Mouse (Mus musculus) Patski (cell line): ENCODE data around the gene Cym. TPM values are rescaled to one million over a fixed set of nuclear protein-coding genes. Genes with fewer than 3 reads are reported as not detected.

ENCODE experiments used
- ATAC-seq: fragments of 100-300 bp; one replicate; pipeline ENCODE4 v1.8.0; 2021
- CTCF ChIA-PET: fragments of 350-600 bp; sonication (Branson Sonifier 250); formaldehyde crosslinking; loops from one replicate; lab custom pipeline; 2022; ENCODE audit warnings: inconsistent platforms; lab: Charles Lee
- POLR2A ChIA-PET: fragments of 350-600 bp; sonication (Branson Sonifier 250); formaldehyde crosslinking; loops from one replicate; lab custom pipeline; 2022; ENCODE audit warnings: antibody characterized with exemption, inconsistent platforms; lab: Charles Lee
- DNase-seq: peaks from one replicate; pipeline ENCODE4 v3.0.0-alpha.2; 2011; ENCODE audit warnings: low read depth, low spot score
- H3K27me3 ChIP-seq: fragments of 371-371 bp; one replicate; pipeline ENCODE4 v1.5.1; 2021
- CTCF ChIP-seq: fragments of 100-300 bp; IDR thresholded peaks from one replicate; pipeline ENCODE4 v1.5.1; 2021
- in situ Hi-C: fragments of 300-500 bp; cut with MboI; formaldehyde crosslinking; loops from 3 replicates; pipeline ENCODE4 v1.11.1; 2018; ENCODE audit warnings: low pct_unique_long_range_greater_than_20kb, mixed read lengths
- polyA plus RNA-seq: library from polyadenylated mRNA; unstranded; gene quantifications from one replicate; pipeline ENCODE4 v1.2.3, GENCODE M21; 2021

The Cym gene
- polyA plus RNA-seq, 1 experiment from 2014 or later: not detected

DNA sequence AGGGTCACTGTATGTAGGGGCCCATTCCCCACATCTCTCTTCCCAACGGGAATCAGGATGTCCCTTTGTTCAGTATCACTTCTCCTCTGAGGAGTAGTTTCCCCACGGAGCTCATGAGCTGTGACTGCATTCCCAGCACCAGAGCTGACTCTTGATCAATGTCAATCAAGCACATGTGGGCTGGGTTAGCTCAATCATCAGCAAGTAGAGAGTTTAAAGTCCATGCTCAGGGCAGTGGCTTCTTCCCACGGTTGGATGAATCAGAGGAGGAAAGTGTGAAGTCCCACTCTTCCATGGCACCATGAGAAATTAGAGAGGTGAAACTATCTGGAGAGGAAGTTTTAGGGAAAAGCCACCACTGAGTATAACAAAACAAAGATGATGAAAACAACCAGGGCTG, 27.5 kb upstream of the Cym start:
- in situ Hi-C loops: no loop called here

DNA sequence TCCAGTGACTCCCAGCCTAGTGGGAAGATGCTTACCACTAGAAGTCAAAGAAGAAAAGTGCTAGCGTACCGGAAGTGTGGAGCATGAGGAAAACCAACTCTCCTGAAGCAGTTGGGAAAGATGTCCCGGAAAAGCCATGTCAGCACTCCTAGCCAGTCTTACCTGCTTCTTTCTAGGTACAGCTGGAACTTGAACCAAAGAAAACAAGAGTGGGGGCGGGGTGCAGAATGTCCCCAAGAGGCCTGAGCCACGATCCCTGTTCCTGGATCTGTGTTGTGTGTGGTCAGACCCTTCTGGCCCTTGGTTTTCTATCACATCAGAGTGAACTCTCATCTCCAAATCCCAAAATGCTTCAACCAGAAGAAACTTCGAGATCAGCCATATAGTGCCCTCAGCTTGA, 25.3 kb upstream of the Cym start:
- in situ Hi-C loops: no loop called here
- no peak for TF ChIP-seq CTCF
- DNase-seq (no peak), ATAC-seq (no peak)
- ChIA-PET POLR2A (no interaction called here), CTCF (interaction anchor here (1.1 kb wide), 1 partner anchor 13 kb away, joined by 3 read pairs; no protein-coding TSS in a partner anchor)
- peaks cover 25% of the 10 kb centered on the region for H3K27me3 ChIP-seq

More for the DNA sequence above, 27.5 kb upstream of the Cym start:
- TF ChIP-seq CTCF: no peak
- ChIA-PET POLR2A (no interaction called here), CTCF (interaction anchor here (1.0 to 2.2 kb wide), 2 partner anchors 15 to 213 kb away, joined by 3 to 6 read pairs; no protein-coding TSS in a partner anchor)
- no peak for DNase-seq
- ATAC-seq: no peak
- peaks cover 19% of the 10 kb centered on the region for H3K27me3 ChIP-seq

DNA sequence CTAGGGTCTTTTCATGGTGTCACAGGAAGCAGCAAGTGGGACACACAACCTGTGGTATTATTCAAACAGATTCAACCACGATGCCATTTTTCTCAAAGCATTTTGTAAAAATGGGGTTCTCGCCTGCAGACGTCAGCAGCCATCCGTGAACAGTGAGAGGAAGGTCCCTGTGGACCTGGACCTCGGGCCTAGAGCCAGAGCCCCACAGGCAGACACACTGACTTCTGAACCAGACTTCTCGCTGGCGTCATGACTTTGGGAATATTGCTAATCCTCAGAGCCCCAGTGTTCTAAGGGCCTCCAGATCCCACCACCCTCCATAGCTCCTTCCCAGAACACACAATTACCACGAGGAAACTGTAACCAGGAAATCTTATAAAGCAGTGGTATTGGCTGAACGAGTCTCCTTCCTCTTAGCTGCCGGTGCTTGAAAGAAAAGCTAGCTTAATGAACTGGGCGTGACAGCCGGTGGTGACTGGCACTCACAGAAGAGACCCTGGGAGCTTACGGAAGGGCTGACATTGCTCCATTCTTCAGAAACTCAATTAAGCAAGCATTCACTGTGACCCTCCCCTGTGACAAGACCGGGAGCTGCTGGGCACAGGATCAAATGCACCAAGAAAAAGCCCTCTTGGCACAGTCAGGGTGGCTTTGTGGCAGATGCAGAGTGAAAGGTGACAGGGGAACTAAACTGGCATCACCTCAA, 20.0 kb upstream of the Cym start:
- H3K27me3 ChIP-seq: peaks cover 37% of the 10 kb centered on the region
- ChIA-PET CTCF (interaction anchor here (1.0 to 2.0 kb wide), 2 partner anchors 16 to 20 kb away, joined by 3 to 5 read pairs; no protein-coding TSS in a partner anchor), POLR2A (no interaction called here)
- TF ChIP-seq CTCF: no peak
- no peak for ATAC-seq
- in situ Hi-C loops: no loop called here
- DNase-seq: no peak

DNA sequence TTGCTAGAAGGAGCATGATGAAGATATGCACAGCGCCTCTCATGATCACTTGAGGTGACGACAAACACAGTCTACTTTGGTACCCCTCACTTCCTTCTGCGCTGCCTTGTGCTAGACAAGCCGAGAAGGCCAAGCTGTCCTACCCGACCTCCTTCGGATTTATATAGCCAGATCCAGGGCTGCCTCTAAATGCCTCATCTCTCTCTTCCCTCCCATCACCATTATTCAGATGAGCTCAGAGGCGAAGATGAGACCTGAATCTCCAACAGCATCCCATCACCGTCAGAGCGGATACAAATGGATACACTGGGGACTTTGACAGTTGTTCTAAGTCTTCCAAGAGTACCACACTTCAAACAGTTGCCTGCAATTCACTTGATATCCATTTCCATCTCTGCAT, 18.1 kb upstream of the Cym start, which contains the start of gene Prok1:
Gene Prok1, minus strand, starts transcription at position 101 of the 400 bp plus-strand sequence.
- in situ Hi-C loops: loop anchor here (10.0 kb wide), 1 partner anchor 335 kb away; no protein-coding TSS in a partner anchor
- CTCF ChIA-PET: no interaction called here
- no peak for ATAC-seq
- POLR2A ChIA-PET: no interaction called here
- TF ChIP-seq CTCF: no peak
- H3K27me3 ChIP-seq: peaks cover 32% of the 10 kb centered on the region
- DNase-seq: no peak

DNA sequence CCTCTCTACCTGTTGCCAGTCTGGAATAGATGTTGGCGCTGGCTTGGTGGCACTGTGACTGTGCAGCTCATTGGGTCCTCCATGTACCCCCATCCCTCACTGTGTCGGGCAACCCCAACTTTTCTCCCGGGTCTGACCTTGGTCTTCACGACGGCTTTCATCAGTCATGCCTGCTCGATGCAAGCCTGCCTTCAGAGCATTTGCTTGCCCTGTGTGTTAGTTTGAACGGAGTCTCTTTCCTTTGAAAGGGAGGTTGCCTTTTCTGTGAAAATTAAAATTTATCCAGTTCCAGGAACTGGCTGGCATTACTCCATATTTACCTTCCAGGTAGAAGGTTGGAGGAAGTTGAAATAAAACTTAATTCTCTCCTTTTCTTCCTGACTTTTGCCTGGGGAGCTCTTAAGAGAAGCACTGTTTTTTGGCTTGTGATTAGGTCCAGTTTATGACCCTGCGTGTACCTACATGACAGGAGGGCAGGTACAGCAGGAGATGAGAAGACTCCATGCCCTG, 17.0 kb upstream of the Cym start:
- ATAC-seq (no peak), DNase-seq (no peak)
- no peak for TF ChIP-seq CTCF
- H3K27me3 ChIP-seq: peaks cover 21% of the 10 kb centered on the region
- in situ Hi-C loops: loop anchor here (10.0 kb wide), 1 partner anchor 336 kb away; no protein-coding TSS in a partner anchor
- CTCF ChIA-PET: interaction anchor here (1.2 to 1.5 kb wide), 3 partner anchors 9 to 39 kb away, joined by 3 read pairs; partner anchors contain the start of gene Lamtor5
- POLR2A ChIA-PET: no interaction called here

DNA sequence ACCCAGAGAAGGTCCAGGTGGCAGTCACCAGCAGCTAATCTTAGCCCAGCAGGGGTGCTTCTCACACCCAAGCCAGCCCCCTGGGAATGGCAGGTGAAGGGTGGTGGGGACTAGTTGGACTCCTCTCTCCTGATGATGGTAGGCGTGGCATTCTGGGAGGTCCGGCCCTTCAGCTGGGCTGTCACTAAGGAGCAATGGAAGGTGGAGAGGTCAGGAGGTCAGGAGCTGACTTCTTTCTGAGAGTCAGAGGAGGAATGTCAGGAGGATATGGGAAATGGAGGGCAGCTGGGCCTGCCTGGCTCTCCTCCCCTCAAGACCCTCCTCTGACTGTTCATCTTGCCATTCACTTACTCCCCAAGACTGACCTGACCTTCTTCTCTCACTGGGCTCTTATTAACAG, 16.5 kb upstream of the Cym start:
- ChIA-PET CTCF (interaction anchor here (1.2 to 1.5 kb wide), 4 partner anchors 10 to 40 kb away, joined by 3 to 5 read pairs (median 3); partner anchors contain the start of gene Lamtor5), POLR2A (no interaction called here)
- TF ChIP-seq CTCF: no peak
- ATAC-seq (no peak), DNase-seq (no peak)
- H3K27me3 ChIP-seq: peaks cover 16% of the 10 kb centered on the region
- in situ Hi-C loops: loop anchor here (10.0 kb wide), 1 partner anchor 337 kb away; no protein-coding TSS in a partner anchor

DNA sequence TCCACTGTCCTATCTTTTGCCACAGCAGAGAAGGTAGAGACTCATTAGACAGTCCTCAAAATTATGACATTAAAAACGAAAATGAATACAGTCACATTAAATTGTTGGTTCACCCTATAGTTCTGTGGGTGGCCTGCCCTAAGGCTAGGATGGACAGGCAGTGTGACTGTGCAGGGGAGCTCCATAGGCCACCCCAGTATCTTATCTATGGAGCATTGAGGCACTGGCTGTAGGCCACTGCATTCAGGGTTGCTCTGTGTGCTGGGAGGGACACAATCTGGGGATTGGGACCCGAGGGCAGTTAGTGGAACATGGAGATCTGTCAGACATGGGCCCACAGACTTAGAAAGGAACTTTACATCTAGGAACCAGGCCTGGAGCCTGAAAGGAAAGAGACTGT, 12.4 kb upstream of the Cym start:
- ChIA-PET CTCF (interaction anchor here (0.7 to 10.1 kb wide), 8 partner anchors 12 to 238 kb away, joined by 3 to 98 read pairs (median 8); no protein-coding TSS in a partner anchor), POLR2A (interaction anchor here (1.2 kb wide), 1 partner anchor 35 kb away, joined by 4 read pairs; no protein-coding TSS in a partner anchor)
- ATAC-seq: no peak
- TF ChIP-seq CTCF: no peak
- DNase-seq: no peak
- in situ Hi-C loops: loop anchor here (5.0 to 10.0 kb wide), 3 partner anchors 38 to 341 kb away; no protein-coding TSS in a partner anchor
- peaks cover under 1% of the 10 kb centered on the region for H3K27me3 ChIP-seq

DNA sequence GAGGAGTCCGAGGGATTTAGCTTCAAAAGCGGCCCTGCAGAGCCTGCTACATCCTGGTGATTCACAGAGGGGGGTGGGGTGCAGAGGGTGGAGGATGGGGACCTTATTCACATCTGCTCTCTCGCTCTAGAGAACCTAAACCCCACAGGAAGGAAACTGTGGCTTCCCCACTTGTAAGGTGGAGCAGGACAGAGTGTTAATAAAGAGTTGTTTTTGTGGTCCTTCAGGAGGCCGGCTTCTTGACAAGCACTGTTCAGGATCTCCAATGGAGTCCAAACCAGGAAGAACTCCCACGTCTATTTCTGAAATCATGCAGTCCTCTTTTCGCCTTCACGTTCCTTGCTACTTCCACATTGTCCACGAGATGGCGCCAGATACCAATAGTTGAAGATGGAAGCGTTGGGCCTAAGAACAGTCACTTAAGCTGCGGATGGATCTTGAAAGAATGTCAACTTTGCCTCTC, 11.8 kb upstream of the Cym start:
- ATAC-seq (peak; percentile 79), DNase-seq (peak; percentile 49)
- peaks cover 6% of the 10 kb centered on the region for H3K27me3 ChIP-seq
- POLR2A ChIA-PET: interaction anchor here (0.7 kb wide), 1 partner anchor 560 kb away, joined by 3 read pairs; no protein-coding TSS in a partner anchor
- CTCF ChIA-PET: interaction anchor here (0.7 to 10.1 kb wide), 8 partner anchors 13 to 238 kb away, joined by 3 to 98 read pairs (median 8); no protein-coding TSS in a partner anchor
- in situ Hi-C loops: loop anchor here (5.0 to 10.0 kb wide), 3 partner anchors 39 to 341 kb away; no protein-coding TSS in a partner anchor
- peak; percentile 97 for TF ChIP-seq CTCF

DNA sequence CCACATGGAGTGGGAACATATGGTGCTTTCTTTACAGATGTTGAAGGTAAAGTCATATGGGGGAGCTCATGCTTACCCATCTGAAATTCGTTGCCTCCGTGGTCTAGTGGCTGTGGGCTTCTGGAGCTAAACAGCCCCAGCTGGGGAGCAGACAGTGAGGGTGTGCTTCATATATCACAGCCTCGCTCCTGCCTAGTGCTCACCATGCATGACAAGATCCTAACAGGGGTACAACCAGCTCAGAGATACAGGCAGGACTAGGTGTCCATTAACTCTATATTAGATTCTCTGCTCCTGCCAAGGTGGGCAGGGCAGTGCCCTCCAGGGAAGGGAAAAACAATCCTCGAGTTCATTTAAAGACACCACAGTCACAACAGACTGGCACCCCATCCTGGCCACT, 9.7 kb upstream of the Cym start:
- CTCF ChIA-PET: interaction anchor here (1.1 to 10.1 kb wide), 7 partner anchors 12 to 234 kb away, joined by 3 to 98 read pairs (median 5); partner anchors contain the start of gene Lamtor5
- no peak for TF ChIP-seq CTCF
- H3K27me3 ChIP-seq: peaks cover 9% of the 10 kb centered on the region
- POLR2A ChIA-PET: no interaction called here
- in situ Hi-C loops: loop anchor here (5.0 to 10.0 kb wide), 3 partner anchors 41 to 344 kb away; no protein-coding TSS in a partner anchor
- ATAC-seq (no peak), DNase-seq (no peak)

DNA sequence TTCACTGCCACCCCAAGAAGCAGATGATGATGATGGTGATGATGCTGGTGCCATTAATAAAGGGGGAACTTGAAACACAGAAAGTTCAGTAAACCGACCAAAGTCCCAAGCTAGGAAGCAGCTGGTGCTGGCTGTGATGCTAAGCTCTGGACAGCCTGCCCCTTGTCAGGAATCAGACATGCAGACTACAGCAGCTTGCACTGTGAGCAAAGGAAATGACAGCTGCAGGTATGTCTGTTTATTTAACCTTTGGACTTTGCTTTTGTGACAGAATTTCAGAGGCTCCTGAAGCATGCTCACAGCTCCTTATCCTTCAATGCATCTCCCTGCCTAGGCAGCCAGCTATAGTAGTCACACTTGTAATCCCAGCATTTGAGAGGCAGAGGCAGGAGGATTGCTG, 9.0 kb upstream of the Cym start, which contains the start of gene A630076J17Rik:
Gene A630076J17Rik, plus strand, starts transcription at position 88 of the 400 bp plus-strand sequence.
- in situ Hi-C loops: loop anchor here (5.0 to 10.0 kb wide), 3 partner anchors 42 to 344 kb away; no protein-coding TSS in a partner anchor
- TF ChIP-seq CTCF: no peak
- POLR2A ChIA-PET: interaction anchor here (1.0 kb wide), 1 partner anchor 25 kb away, joined by 4 read pairs; no protein-coding TSS in a partner anchor
- CTCF ChIA-PET: interaction anchor here (1.1 to 10.1 kb wide), 7 partner anchors 13 to 235 kb away, joined by 3 to 98 read pairs (median 5); partner anchors contain the start of gene Lamtor5
- no peak for DNase-seq
- peaks cover 10% of the 10 kb centered on the region for H3K27me3 ChIP-seq
- ATAC-seq: no peak
